ENCODE assay signal across 8 mouse cellular contexts in the genomic region with DNA sequence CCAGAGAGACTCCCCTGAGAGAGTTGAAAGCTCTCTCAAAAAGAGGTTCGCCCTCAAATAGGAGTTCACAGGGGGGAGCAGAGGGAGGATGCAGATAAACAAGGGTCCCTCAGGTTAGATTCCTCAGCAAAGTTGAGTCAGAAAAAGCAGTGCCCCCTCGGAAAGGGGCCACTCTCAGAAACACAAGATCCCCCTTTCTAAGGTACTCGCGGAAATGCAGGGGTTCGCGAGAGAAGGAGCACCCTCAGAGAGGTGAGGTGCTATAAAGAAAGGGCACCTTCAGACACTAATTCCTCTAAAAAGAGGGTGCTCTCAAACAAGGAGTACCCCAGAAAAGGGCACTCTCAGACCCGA. TPM values are rescaled to one million over a fixed set of nuclear protein-coding genes. Genes with fewer than 3 reads are reported as not detected.
DNase-seq lines count a peak whose midpoint lies in the region; ATAC-seq and TF ChIP-seq lines count a peak whose summit lies in the region.

No protein-coding gene starts in this region.

- peaks cover 15% of the 10 kb centered on the region; the same call in 1 of the 2 replicates for H3K4me1 ChIP-seq in kidney, adult 2 months (ENCODE audit: control insufficient read depth, insufficient read depth, low read length)
- 0 out of 2 replicates have a peak, but pooled peaks cover 6% of the 10 kb centered on the region for H3K4me1 ChIP-seq in forebrain, postnatal 0 days (ENCODE audit: insufficient read depth)
- peaks cover 32% of the 10 kb centered on the region for H3K4me1 ChIP-seq in midbrain, embryonic 10.5 days

- H3K27ac ChIP-seq in kidney, adult 2 months (ENCODE audit: insufficient read depth, low read depth, low read length): peak overlapping the region; percentile 64
- H3K27ac ChIP-seq in forebrain, postnatal 0 days (ENCODE audit: low read depth, low read length): no peak overlapping the region; the same call in 1 of the 2 replicates
- peak overlapping the region; percentile 92 for H3K27ac ChIP-seq in midbrain, embryonic 10.5 days (replicated peaks)

- no peak for ATAC-seq in forebrain, postnatal 0 days
- no peak for ATAC-seq in frontal cortex, adult (ENCODE audit: low TSS enrichment)

- 2% methylated on average over 7 of the region's 7 CpGs for WGBS in kidney, adult 2 months
- 0% methylated on average over 7 of the region's 7 CpGs for WGBS in forebrain, postnatal 0 days
- WGBS in midbrain, embryonic 10.5 days: 1% methylated on average over 7 of the region's 7 CpGs

- no peaks in the 10 kb centered on the region for H3K27me3 ChIP-seq in kidney, adult 2 months (replicated peaks; ENCODE audit: control insufficient read depth, insufficient read depth, low read length)
- H3K27me3 ChIP-seq in forebrain, postnatal 0 days (ENCODE audit: insufficient read depth, low read length): no peaks in the 10 kb centered on the region
- H3K27me3 ChIP-seq in midbrain, embryonic 10.5 days (ENCODE audit: low read depth, poor library complexity, severe bottlenecking): no peaks in the 10 kb centered on the region

- H3K9ac ChIP-seq in forebrain, postnatal 0 days: peak overlapping the region; percentile 77

- H3K4me2 ChIP-seq in forebrain, postnatal 0 days (ENCODE audit: low read depth): peak overlapping the region; percentile 83

- DNase-seq in kidney, adult 2 months: no peak
- no peak for DNase-seq in kidney, adult 8-10 months
- peak; percentile 51 for DNase-seq in MEL-GATA-1-ER (ENCODE audit: extremely low read depth, low read depth)
- DNase-seq in forebrain, postnatal 0 days: no peak
- no peak for DNase-seq in midbrain, embryonic 10.5 days (ENCODE audit: low spot score)
- DNase-seq in layer of hippocampus, postnatal 14 days (ENCODE audit: low spot score in 2 of 2): no peak
- DNase-seq in c-Kit-positive CD71-positive TER-119-positive erythroid progenitor cells, embryonic 14.5 days (ENCODE audit: low spot score): no peak

- TF ChIP-seq POLR2A in kidney, adult 2 months (IDR thresholded peaks at IDR 0.05; ENCODE audit: low read depth, low read length): no peak

- H3K9me3 ChIP-seq in forebrain, postnatal 0 days (ENCODE audit: low read length): no peaks in the 10 kb centered on the region
- H3K9me3 ChIP-seq in midbrain, embryonic 10.5 days (replicated peaks): no peaks in the 10 kb centered on the region

- no peak for TF ChIP-seq CTCF in kidney, adult 2 months (conservative IDR thresholded peaks at IDR 0.05; ENCODE audit: insufficient read depth, insufficient read length, low read depth, low read length)
- no peak for TF ChIP-seq CTCF in forebrain, postnatal 0 days (IDR thresholded peaks at IDR 0.05; ENCODE audit: low read depth)

- H3K4me3 ChIP-seq in kidney, adult 2 months (ENCODE audit: insufficient read depth, low read depth, low read length): peak overlapping the region; percentile 81
- peak overlapping the region; percentile 83 for H3K4me3 ChIP-seq in forebrain, postnatal 0 days (ENCODE audit: low read depth, low read length)
- H3K4me3 ChIP-seq in midbrain, embryonic 10.5 days: peak overlapping the region; percentile 94

- no peaks in the 10 kb centered on the region for H3K36me3 ChIP-seq in kidney, adult 2 months (ENCODE audit: control insufficient read depth, insufficient read depth, low read length)
- H3K36me3 ChIP-seq in forebrain, postnatal 0 days (ENCODE audit: insufficient read depth): no peaks in the 10 kb centered on the region
- peaks cover 12% of the 10 kb centered on the region; the same call in 1 of the 2 replicates for H3K36me3 ChIP-seq in midbrain, embryonic 10.5 days

RNA-seq across cellular contexts. Expression of a gene that starts 0.8 kb away (rescaled TPM):
- 60.1 and 60.9 TPM in 2 replicates for polyA plus RNA-seq in kidney, adult 2 months (2012; rRNA removed)
- total RNA-seq in forebrain, postnatal 0 days (2014; rRNA removed): 22.9 and 27.8 TPM in 2 replicates
- polyA plus RNA-seq in forebrain, postnatal 0 days (2015; fragmentation: Nextera tagmentation; extraction: Ambion mirVana): 21.7 and 24.9 TPM in 2 replicates
- 48.0 and 48.7 TPM in 2 replicates for polyA plus RNA-seq in midbrain, embryonic 10.5 days (2016; fragmentation: Nextera tagmentation; extraction: Ambion mirVana)
- 10 to 100 TPM; 30.7 to 38.7 TPM for total RNA-seq in layer of hippocampus, postnatal 14 days (2021)

RNA-seq across cellular contexts. Expression of a gene that starts 47.1 kb away (rescaled TPM):
- 47.1 and 63.3 TPM in 2 replicates for polyA plus RNA-seq in kidney, adult 2 months (2012; rRNA removed)
- 137 and 142 TPM in 2 replicates for total RNA-seq in forebrain, postnatal 0 days (2014; rRNA removed)
- 46.6 and 56.2 TPM in 2 replicates for polyA plus RNA-seq in forebrain, postnatal 0 days (2015; fragmentation: Nextera tagmentation; extraction: Ambion mirVana)
- 57.2 and 67.4 TPM in 2 replicates for polyA plus RNA-seq in midbrain, embryonic 10.5 days (2016; fragmentation: Nextera tagmentation; extraction: Ambion mirVana)
- total RNA-seq in layer of hippocampus, postnatal 14 days (2021): 10 to 100 TPM; 81.4 to 85.3 TPM

RNA-seq across cellular contexts. Expression of a gene that starts 47.2 kb away (rescaled TPM):
- 9.0 and 10.9 TPM in 2 replicates for polyA plus RNA-seq in kidney, adult 2 months (2012; rRNA removed)
- total RNA-seq in forebrain, postnatal 0 days (2014; rRNA removed): 19.9 and 20.9 TPM in 2 replicates
- polyA plus RNA-seq in forebrain, postnatal 0 days (2015; fragmentation: Nextera tagmentation; extraction: Ambion mirVana): 41.8 and 46.1 TPM in 2 replicates
- 51.9 and 57.7 TPM in 2 replicates for polyA plus RNA-seq in midbrain, embryonic 10.5 days (2016; fragmentation: Nextera tagmentation; extraction: Ambion mirVana)
- 10 to 100 TPM; 50.5 to 57.3 TPM for total RNA-seq in layer of hippocampus, postnatal 14 days (2021)
